Mouse (Mus musculus): Measurements from ENCODE around the gene Psme2. TPM values are rescaled to one million over a fixed set of nuclear protein-coding genes. Genes with fewer than 3 reads are reported as not detected.

The Psme2 gene
- polyA plus RNA-seq, 1 experiment from 2014 or later = 203 TPM

- no peak overlapping the region for H3K4me3 ChIP-seq
- peaks cover 37% of the 10 kb centered on the region for H3K4me1 ChIP-seq (replicated peaks)
- no peaks in the 10 kb centered on the region for H3K9me3 ChIP-seq
- peaks cover 12% of the 10 kb centered on the region for H3K36me3 ChIP-seq
- no peak overlapping the region for H3K27ac ChIP-seq
- DNase-seq (ENCODE audit: low spot score) = no peak
- H3K27me3 ChIP-seq (ENCODE audit: insufficient read depth, poor library complexity, severe bottlenecking) = no peaks in the 10 kb centered on the region
- 78% methylated on average over 13 of the region's 13 CpGs for WGBS
Measured at GRCm38 (mm10) chr14:55575711-55576110, 15.2 kb downstream of the Psme2 start.

GRCm38 (mm10) chr14:55575302-55575701, 15.6 kb downstream of the Psme2 start, which contains the start of gene Fitm1:
Fitm1 (plus strand) TSS chr14:55575617.
- 77% methylated on average over 8 of the region's 8 CpGs for WGBS
- Histone ChIP-seq H3K4me1 (replicated peaks) (peaks cover 37% of the 10 kb centered on the region), H3K36me3 (peaks cover 12% of the 10 kb centered on the region), H3K27ac (no peak within 1 kb of the TSS), H3K9me3 (no peaks in the 10 kb centered on the region), H3K27me3 (ENCODE audit: insufficient read depth, poor library complexity, severe bottlenecking) (no peaks in the 10 kb centered on the region), H3K4me3 (no peak within 1 kb of the TSS)
- no peak for DNase-seq (ENCODE audit: low spot score)

- Histone ChIP-seq H3K36me3 (peaks cover 41% of the 10 kb centered on the region), H3K27me3 (ENCODE audit: insufficient read depth, poor library complexity, severe bottlenecking) (no peaks in the 10 kb centered on the region), H3K4me3 (no peak overlapping the region), H3K27ac (no peak overlapping the region), H3K9me3 (no peaks in the 10 kb centered on the region), H3K4me1 (replicated peaks) (peaks cover 13% of the 10 kb centered on the region)
- DNase-seq (ENCODE audit: low spot score) = no peak
Measured at GRCm38 (mm10) chr14:55571760-55572159, 19.2 kb downstream of the Psme2 start.

- no peak overlapping the region for H3K4me3 ChIP-seq
- H3K4me1 ChIP-seq (replicated peaks) = peaks cover 4% of the 10 kb centered on the region
- peaks cover 53% of the 10 kb centered on the region for H3K36me3 ChIP-seq
- DNase-seq (ENCODE audit: low spot score) = no peak
- no peaks in the 10 kb centered on the region for H3K27me3 ChIP-seq (ENCODE audit: insufficient read depth, poor library complexity, severe bottlenecking)
- WGBS = 90% methylated on average over 2 of the region's 2 CpGs
- H3K9me3 ChIP-seq = no peaks in the 10 kb centered on the region
- H3K27ac ChIP-seq = no peak overlapping the region
Measured at GRCm38 (mm10) chr14:55570588-55570987, 20.3 kb downstream of the Psme2 start.

- Histone ChIP-seq H3K4me1 (replicated peaks) (no peaks in the 10 kb centered on the region), H3K27me3 (ENCODE audit: insufficient read depth, poor library complexity, severe bottlenecking) (no peaks in the 10 kb centered on the region), H3K4me3 (no peak overlapping the region), H3K27ac (no peak overlapping the region), H3K36me3 (peaks cover 79% of the 10 kb centered on the region), H3K9me3 (no peaks in the 10 kb centered on the region)
- 92% methylated on average over 3 of the region's 3 CpGs for WGBS
- DNase-seq (ENCODE audit: low spot score) = no peak
Measured at GRCm38 (mm10) chr14:55567496-55567895, 23.4 kb downstream of the Psme2 start.

- WGBS = 79% methylated on average over 3 of the region's 3 CpGs
- no peak for DNase-seq (ENCODE audit: low spot score)
- H3K36me3 ChIP-seq = peaks cover 77% of the 10 kb centered on the region
- no peaks in the 10 kb centered on the region for H3K9me3 ChIP-seq
- no peak overlapping the region for H3K27ac ChIP-seq
- H3K4me3 ChIP-seq = no peak overlapping the region
- peaks cover 12% of the 10 kb centered on the region for H3K4me1 ChIP-seq (replicated peaks)
- no peaks in the 10 kb centered on the region for H3K27me3 ChIP-seq (ENCODE audit: insufficient read depth, poor library complexity, severe bottlenecking)
Measured at GRCm38 (mm10) chr14:55565748-55566147, 25.2 kb downstream of the Psme2 start.

- Histone ChIP-seq H3K36me3 (peaks cover 52% of the 10 kb centered on the region), H3K9me3 (no peaks in the 10 kb centered on the region), H3K4me1 (replicated peaks) (peaks cover 17% of the 10 kb centered on the region), H3K4me3 (no peak overlapping the region), H3K27me3 (ENCODE audit: insufficient read depth, poor library complexity, severe bottlenecking) (no peaks in the 10 kb centered on the region), H3K27ac (no peak overlapping the region)
- no peak for DNase-seq (ENCODE audit: low spot score)
- 90% methylated on average over 11 of the region's 11 CpGs for WGBS
Measured at GRCm38 (mm10) chr14:55563249-55563648, 27.7 kb downstream of the Psme2 start.

GRCm38 (mm10) chr14:55561860-55562259, 29.1 kb downstream of the Psme2 start:
- no peak for DNase-seq (ENCODE audit: low spot score)
- H3K4me3 ChIP-seq = peak overlapping the region; percentile 13; the same call in 1 of the 2 replicates
- 86% methylated on average over 10 of the region's 10 CpGs for WGBS

GRCm38 (mm10) chr14:55560202-55561073, 30.5 kb downstream of the Psme2 start, which contains the start of gene A730061H03Rik:
A730061H03Rik (minus strand) TSS chr14:55560406.
- Histone ChIP-seq H3K36me3 (peaks cover 24% of the 10 kb centered on the region), H3K27ac (peak within 1 kb of the TSS; percentile 95), H3K9me3 (no peaks in the 10 kb centered on the region), H3K4me3 (peak within 1 kb of the TSS; percentile 67), H3K27me3 (ENCODE audit: insufficient read depth, poor library complexity, severe bottlenecking) (no peaks in the 10 kb centered on the region), H3K4me1 (replicated peaks) (peaks cover 20% of the 10 kb centered on the region)
- peak; percentile 98 for DNase-seq (ENCODE audit: low spot score)
- under 1% methylated on average over 51 of the region's 51 CpGs for WGBS

More at GRCm38 (mm10) chr14:55561860-55562259, 29.1 kb downstream of the Psme2 start:
- no peaks in the 10 kb centered on the region for H3K27me3 ChIP-seq (ENCODE audit: insufficient read depth, poor library complexity, severe bottlenecking)
- peaks cover 39% of the 10 kb centered on the region for H3K36me3 ChIP-seq
- no peak overlapping the region for H3K27ac ChIP-seq
- H3K4me1 ChIP-seq (replicated peaks) = peaks cover 19% of the 10 kb centered on the region
- no peaks in the 10 kb centered on the region for H3K9me3 ChIP-seq

GRCm38 (mm10) chr14:55559799-55560201, 31.1 kb downstream of the Psme2 start, which contains the start of gene Dcaf11:
Dcaf11 (plus strand) TSS chr14:55560006.
- H3K27me3 ChIP-seq (ENCODE audit: insufficient read depth, poor library complexity, severe bottlenecking) = no peaks in the 10 kb centered on the region
- no peaks in the 10 kb centered on the region for H3K9me3 ChIP-seq
- DNase-seq (ENCODE audit: low spot score) = peak; percentile 93
- peak within 1 kb of the TSS; percentile 67 for H3K4me3 ChIP-seq
- H3K27ac ChIP-seq = peak within 1 kb of the TSS; percentile 95
- under 1% methylated on average over 27 of the region's 27 CpGs for WGBS
- peaks cover 18% of the 10 kb centered on the region for H3K36me3 ChIP-seq
- peaks cover 20% of the 10 kb centered on the region for H3K4me1 ChIP-seq (replicated peaks)

GRCm38 (mm10) chr14:55558740-55559448, 32.0 kb downstream of the Psme2 start:
- peak overlapping the region; percentile 95 for H3K27ac ChIP-seq
- 60% methylated on average over 6 of the region's 6 CpGs for WGBS
- DNase-seq (ENCODE audit: low spot score) = no peak
- peak overlapping the region; percentile 67 for H3K4me3 ChIP-seq
- peaks cover 9% of the 10 kb centered on the region for H3K36me3 ChIP-seq
- H3K9me3 ChIP-seq = no peaks in the 10 kb centered on the region
- H3K4me1 ChIP-seq (replicated peaks) = peaks cover 20% of the 10 kb centered on the region
- no peaks in the 10 kb centered on the region for H3K27me3 ChIP-seq (ENCODE audit: insufficient read depth, poor library complexity, severe bottlenecking)

GRCm38 (mm10) chr14:55557587-55557986, 33.3 kb downstream of the Psme2 start:
- WGBS = 90% methylated on average over 3 of the region's 3 CpGs
- peaks cover 20% of the 10 kb centered on the region for H3K4me1 ChIP-seq (replicated peaks)
- no peaks in the 10 kb centered on the region for H3K27me3 ChIP-seq (ENCODE audit: insufficient read depth, poor library complexity, severe bottlenecking)
- H3K9me3 ChIP-seq = no peaks in the 10 kb centered on the region
- no peak overlapping the region for H3K4me3 ChIP-seq
- H3K27ac ChIP-seq = no peak overlapping the region
- DNase-seq (ENCODE audit: low spot score) = no peak
- H3K36me3 ChIP-seq = no peaks in the 10 kb centered on the region

- Histone ChIP-seq H3K4me1 (replicated peaks) (peaks cover 20% of the 10 kb centered on the region), H3K36me3 (no peaks in the 10 kb centered on the region), H3K4me3 (no peak overlapping the region), H3K27ac (no peak overlapping the region), H3K9me3 (no peaks in the 10 kb centered on the region), H3K27me3 (ENCODE audit: insufficient read depth, poor library complexity, severe bottlenecking) (no peaks in the 10 kb centered on the region)
- peak; percentile 68 for DNase-seq (ENCODE audit: low spot score)
- 28% methylated on average over 5 of the region's 5 CpGs for WGBS
Measured at GRCm38 (mm10) chr14:55557003-55557402, 33.9 kb downstream of the Psme2 start.

Measured in hindbrain, embryonic 10.5 days (tissue).